Mouse (Mus musculus) C2C12 (cell line): Measurements from ENCODE around the gene Il5ra. TPM values are rescaled to one million over a fixed set of nuclear protein-coding genes. Genes with fewer than 3 reads are reported as not detected.

Source experiments
- H3K27me3 ChIP-seq: one replicate; pipeline ENCODE4 v1.6.1; 2011; ENCODE audit not compliant: control insufficient read depth, insufficient read depth, insufficient read length
- H3K36me3 ChIP-seq: one replicate; pipeline ENCODE4 v1.6.1; 2011; ENCODE audit not compliant: control insufficient read depth, insufficient read depth
- H3K4me3 ChIP-seq: one replicate; pipeline ENCODE4 v1.5.1; 2011; ENCODE audit warnings: mild to moderate bottlenecking, control low read depth; ENCODE audit not compliant: poor library complexity, insufficient read depth, severe bottlenecking
- H3K79me2 ChIP-seq: one replicate; pipeline ENCODE4 v1.6.1; 2011; ENCODE audit not compliant: control insufficient read depth, insufficient read depth
- H3K79me3 ChIP-seq: one replicate; pipeline ENCODE4 v1.6.1; 2011; ENCODE audit warnings: low read depth, control low read depth
- H3ac ChIP-seq: one replicate; pipeline ENCODE3; 2011; ENCODE audit warnings: low read depth; ENCODE audit not compliant: control insufficient read depth, insufficient read length
- CEBPB ChIP-seq: IDR thresholded peaks from one replicate; pipeline ENCODE4 v1.6.1; 2011; ENCODE audit warnings: low read depth, mild to moderate bottlenecking, control low read depth, moderate library complexity
- CTCF ChIP-seq: IDR thresholded peaks from one replicate; pipeline ENCODE4 v1.5.1; 2011; ENCODE audit not compliant: control insufficient read depth, insufficient read depth, insufficient read length
- FOSL1 ChIP-seq: IDR thresholded peaks from one replicate; pipeline ENCODE4 v1.8.0; 2011; ENCODE audit warnings: mild to moderate bottlenecking, low read length; ENCODE audit not compliant: poor library complexity, insufficient read depth, severe bottlenecking
- MAX ChIP-seq: IDR thresholded peaks from one replicate; pipeline ENCODE4 v1.6.1; 2011; ENCODE audit warnings: mild to moderate bottlenecking, control low read depth
- MYOD1 ChIP-seq: IDR thresholded peaks from one replicate; pipeline ENCODE4 v1.6.1; 2011; ENCODE audit warnings: low read depth; ENCODE audit not compliant: control insufficient read depth, insufficient read length
- MYOG ChIP-seq: IDR thresholded peaks from one replicate; pipeline ENCODE4 v1.6.1; 2011; ENCODE audit not compliant: control insufficient read depth, insufficient read length; ENCODE audit errors: extremely low read depth
- USF1 ChIP-seq: IDR thresholded peaks from one replicate; pipeline ENCODE4 v1.6.1; 2011; ENCODE audit warnings: low read depth, mild to moderate bottlenecking, control low read depth, moderate library complexity
- polyA plus RNA-seq: library from polyadenylated mRNA; unstranded; fragments of >200 nt; fragmentation: generic; extraction: Trizol; gene quantifications from one replicate; pipeline ENCODE4 v1.2.1, GENCODE M21; 2012; ENCODE audit warnings: missing spikeins

Il5ra gene
- polyA plus RNA-seq, 1 experiment: not detected

DNA sequence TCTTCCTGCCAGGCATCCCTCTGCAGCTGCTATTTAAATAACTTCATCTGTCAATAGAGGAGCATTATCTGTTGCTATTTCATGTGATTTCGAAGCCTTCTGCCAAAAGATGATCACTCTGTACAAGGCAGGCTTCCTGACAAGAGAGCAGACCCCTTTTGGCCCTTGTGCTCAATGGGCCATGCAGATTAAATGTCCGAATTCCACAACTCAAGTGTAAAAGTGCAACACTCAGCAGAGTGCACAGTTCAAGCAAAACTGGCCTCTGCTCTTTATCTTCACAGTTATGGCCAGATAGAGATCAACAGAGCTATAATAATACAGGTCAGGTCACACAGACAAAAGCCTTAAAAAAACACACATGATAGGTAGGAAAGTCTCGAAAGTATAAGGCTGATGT lies 46.9 kb downstream of the Il5ra start:
- no peak overlapping the region for H3K4me3 ChIP-seq
- no peaks in the 10 kb centered on the region for H3K79me2 ChIP-seq
- TF ChIP-seq FOSL1 (no peak), CEBPB (no peak), MYOG (no peak), MAX (no peak), USF1 (no peak), MYOD1 (no peak), CTCF (no peak)
- H3K79me3 ChIP-seq: no peaks in the 10 kb centered on the region
- no peak overlapping the region for H3ac ChIP-seq
- no peaks in the 10 kb centered on the region for H3K36me3 ChIP-seq
- no peaks in the 10 kb centered on the region for H3K27me3 ChIP-seq

DNA sequence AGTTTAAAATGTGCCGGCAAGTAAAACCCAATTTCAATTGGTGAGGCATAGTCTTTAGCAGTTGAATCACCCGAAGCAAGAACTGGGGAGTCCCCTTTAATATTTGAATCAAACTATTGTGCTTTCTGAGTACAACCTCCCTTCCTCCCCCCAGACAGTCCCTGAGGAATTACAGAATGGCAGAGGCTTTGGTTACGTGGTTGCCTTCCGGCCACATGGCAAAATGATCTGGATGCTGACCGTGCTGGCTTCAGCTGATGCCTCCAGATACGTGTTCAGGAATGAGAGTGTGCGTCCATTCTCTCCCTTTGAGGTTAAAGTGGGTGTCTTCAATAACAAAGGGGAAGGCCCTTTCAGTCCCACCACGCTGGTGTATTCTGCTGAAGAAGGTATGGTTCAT lies 73.3 kb downstream of the Il5ra start:
- no peak overlapping the region for H3K4me3 ChIP-seq
- no peak overlapping the region for H3ac ChIP-seq
- no peaks in the 10 kb centered on the region for H3K27me3 ChIP-seq
- H3K36me3 ChIP-seq: no peaks in the 10 kb centered on the region
- no peak for TF ChIP-seq MYOG
- H3K79me3 ChIP-seq: no peaks in the 10 kb centered on the region
- no peaks in the 10 kb centered on the region for H3K79me2 ChIP-seq

DNA sequence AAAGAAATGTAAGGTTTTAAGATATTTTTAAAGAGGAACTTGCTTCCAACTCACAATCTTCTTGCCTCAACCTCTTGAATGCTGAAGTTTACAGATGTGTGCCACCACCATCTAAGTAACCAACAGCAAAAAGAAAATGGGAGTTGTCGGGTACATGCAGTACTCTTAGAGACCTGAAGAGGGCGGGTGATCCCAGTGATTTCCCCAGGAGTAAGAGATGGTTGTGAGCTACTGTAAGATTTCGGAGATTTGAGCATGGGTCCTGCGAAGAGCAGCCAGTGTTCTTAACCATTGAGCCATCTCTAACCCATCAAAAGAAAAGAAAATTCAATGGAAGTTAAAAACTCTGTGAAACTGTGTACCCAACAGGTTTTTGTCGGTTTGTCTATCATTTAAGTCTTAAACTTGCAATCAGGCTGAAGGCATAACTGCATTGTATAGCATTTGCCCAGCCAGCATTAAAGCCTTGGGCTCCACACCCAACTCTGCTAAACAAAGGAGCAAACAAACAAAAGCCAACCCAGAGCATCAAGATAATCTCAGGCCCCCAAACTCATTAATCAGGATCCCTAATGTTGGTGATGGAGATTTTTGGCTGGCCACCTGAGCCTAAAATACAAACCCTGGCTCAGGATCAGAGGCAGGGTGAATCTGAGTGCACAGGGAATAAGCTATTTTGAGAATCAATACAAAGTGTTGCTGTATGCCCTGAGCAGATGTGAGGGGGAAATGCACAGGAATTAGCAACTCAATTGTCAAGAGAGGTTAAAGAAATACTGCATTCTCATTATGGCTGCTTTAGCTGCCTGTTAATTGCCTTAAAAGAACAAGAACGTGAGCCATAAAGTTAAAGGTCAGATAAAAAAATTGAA lies 84.8 kb downstream of the Il5ra start:
- no peaks in the 10 kb centered on the region for H3K27me3 ChIP-seq
- H3K36me3 ChIP-seq: no peaks in the 10 kb centered on the region
- TF ChIP-seq USF1 (no peak), CEBPB (no peak), MAX (no peak), FOSL1 (no peak), MYOD1 (no peak), CTCF (no peak), MYOG (no peak)
- H3ac ChIP-seq: no peak overlapping the region
- no peaks in the 10 kb centered on the region for H3K79me3 ChIP-seq
- no peak overlapping the region for H3K4me3 ChIP-seq
- no peaks in the 10 kb centered on the region for H3K79me2 ChIP-seq

Other genes with a start within 250 kb of the Il5ra start
- 12.9 TPM for gene Trnt1, start 20.1 kb upstream of the Il5ra start, polyA plus RNA-seq
- gene Crbn, start 51.0 kb upstream of the Il5ra start, polyA plus RNA-seq: 7.9 TPM